Mouse (Mus musculus): ENCODE results near the gene Ankrd55.
"Not testable (repeated sequence)": the region's sequence is repeated elsewhere in the genome, so short reads cannot be mapped to it uniquely, and the experiment has no call there.

Gene Ankrd55

DNA sequence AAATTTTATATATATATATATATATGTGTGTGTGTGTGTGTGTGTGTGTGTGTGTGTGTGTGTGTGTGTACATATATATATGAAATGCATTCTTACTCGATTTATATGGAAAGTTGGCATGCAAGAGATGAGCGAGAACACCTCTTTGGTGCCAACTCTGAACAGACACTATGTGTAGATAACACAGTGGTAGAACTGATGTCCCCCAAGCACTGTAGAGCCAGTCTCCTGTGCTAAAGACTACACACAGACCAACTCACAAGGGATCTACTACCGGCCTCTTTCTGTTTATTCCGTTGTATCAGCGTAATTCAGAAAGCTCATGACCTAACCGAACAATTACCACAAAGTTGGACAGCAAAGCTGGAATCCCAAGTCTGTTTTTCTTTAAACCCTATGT, 6.2 kb downstream of the Ankrd55 start:
- no peak for DNase-seq

DNA sequence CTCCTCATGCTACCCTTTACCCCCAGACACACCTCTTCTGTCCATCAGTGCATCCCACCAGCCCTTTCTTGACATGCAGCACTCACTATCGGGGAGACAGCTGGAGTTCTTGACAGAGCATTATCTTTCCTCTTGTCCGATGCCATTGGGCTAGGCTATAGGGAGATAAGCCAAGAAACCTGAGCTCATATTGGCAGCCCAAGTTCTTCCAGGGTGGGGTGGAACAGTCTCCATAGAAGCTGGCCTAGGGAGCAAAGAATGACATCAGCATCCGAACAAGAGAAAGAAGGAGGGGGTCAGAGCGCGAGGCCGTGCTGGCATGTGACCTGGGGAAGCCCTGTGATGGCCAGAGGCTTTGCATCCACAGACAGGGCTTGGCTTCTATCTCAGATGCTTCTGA, 9.5 kb downstream of the Ankrd55 start:
- no peak for DNase-seq

DNA sequence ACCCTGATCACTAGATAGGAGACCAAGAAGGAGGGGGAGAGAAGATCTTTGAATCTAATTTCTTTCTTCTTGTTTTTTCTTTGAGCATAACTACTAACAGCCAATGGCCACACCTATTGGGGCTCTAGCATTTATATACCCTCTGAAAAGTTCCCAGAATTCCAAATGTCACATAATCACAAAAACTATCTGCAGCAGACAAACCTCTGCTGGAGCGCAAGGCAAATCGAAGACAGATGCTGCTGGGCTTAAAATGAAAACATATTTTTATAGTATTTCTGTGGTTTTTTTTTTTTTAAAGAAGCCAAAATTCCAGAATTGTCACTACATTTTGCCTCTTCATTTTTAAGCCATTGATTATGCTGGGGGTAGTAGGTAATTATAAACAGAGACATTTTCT, 15.2 kb downstream of the Ankrd55 start:
- DNase-seq: no peak

DNA sequence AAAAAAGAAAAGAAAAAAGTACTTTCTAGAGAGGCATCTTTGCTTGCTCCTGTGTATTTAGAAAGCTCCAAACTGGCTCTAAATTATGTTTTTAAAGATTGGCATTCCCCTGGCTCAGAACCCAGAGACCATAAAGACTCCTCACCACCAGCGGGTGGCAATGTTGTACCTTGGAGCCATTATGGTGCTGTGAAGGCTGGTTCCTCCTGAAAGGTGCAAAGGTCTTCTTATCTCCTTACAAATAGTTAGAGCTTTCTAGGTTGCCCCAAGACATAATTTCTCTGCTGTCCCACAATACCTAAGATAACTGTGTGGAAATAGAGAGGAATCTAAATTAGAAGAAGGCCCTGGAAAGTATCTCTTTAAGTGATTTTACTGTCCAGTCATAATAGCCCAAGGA, 20.4 kb downstream of the Ankrd55 start:
- DNase-seq: peak; percentile 77

DNA sequence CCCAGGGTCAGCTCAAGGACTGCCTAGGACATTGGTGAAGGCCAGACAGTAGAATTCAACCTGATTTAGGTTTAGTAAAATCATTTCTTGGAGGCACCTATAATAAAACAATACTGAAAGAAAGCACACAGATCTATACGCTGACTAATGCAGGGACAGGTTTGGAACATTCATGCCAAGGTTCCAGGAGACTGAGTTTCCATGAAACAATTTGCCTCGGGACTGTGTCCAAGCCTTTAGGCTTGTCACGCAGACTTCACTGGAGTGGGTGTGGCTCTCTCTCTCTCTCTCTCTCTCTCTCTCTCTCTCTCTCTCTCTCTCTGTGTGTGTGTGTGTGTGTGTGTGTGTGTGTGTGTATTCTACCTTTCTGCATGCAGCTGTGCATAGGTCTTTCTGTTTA, 23.4 kb downstream of the Ankrd55 start:
- DNase-seq: not testable (repeated sequence)

DNA sequence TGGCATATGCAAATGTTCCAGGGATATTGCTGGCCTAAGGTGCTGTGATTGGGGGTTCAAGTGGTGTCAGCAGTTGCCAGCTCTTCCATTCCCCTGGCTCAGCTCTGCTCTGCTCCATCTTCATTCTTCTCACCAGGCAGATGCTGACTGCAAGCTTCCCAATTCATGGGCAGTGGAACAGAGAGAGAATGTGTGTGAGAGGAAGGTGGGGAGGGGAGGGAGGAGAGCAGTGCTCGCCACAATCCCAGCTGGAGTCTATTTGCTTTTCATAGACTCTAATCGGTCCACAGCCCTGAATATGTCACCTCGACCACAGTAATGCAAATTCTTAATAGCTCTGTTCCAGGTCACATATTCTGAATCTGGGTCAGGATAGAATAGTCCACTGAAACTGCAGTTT, 27.2 kb downstream of the Ankrd55 start:
- peak; percentile 18 for DNase-seq

DNA sequence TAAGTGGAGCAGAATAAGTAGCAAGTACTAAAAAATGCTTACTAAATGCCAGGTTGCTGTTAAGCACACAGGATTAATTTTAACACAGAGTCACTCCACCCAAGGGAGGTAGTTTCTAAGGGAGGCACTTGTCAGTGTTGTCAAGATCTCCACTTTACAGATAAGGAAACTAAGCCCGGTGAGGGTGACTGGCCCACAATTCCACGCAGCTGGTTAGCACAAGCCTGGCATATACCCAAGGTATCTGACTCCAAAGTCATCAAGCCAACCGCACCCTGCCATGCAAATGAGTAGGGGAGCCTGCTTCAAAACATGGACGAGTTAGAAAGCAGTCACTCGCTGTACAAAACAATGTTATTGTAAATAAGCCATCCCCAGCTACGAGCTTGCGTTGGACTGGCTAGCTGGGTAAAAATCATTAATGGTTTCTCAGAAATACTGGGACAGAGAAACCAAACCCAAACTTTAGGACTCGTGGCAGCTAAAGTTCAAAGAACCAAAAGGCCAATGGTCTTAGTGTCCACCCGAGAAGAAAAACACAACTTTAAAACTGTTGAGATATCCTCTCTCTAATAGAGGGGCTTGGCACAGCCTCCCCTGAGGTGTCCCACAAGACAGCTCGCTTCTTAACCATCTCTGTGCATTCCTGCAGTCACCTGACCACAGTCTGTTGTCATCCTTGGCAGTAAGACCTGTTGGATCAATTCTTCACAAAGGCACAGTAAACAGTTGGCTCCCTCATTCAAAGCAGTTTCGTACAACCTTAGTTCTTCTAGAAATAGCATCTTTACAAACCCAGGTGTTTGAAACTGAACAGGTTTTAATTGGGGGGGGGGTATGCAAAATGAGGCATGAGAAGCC, 28.6 kb downstream of the Ankrd55 start:
- no peak for DNase-seq

DNA sequence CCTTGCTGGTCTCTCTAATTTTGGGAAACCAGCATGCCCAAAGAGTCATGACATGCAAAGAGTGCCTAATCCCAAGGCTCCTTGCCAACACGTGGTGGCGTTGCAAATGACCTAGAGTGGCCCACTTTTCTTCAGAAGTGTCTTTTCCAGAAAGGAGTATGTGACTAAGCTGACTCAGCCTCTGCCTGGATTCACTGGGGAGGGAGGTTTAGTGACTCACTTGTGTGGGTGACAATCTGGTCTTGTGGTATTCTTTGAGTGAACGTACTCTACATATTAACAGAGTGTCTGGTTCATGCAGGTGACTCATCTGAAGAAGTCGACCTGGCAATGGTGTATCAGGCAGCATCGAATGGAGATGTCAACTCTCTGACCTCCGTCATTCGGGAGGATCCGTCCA, 29.9 kb downstream of the Ankrd55 start:
- DNase-seq: no peak

DNA sequence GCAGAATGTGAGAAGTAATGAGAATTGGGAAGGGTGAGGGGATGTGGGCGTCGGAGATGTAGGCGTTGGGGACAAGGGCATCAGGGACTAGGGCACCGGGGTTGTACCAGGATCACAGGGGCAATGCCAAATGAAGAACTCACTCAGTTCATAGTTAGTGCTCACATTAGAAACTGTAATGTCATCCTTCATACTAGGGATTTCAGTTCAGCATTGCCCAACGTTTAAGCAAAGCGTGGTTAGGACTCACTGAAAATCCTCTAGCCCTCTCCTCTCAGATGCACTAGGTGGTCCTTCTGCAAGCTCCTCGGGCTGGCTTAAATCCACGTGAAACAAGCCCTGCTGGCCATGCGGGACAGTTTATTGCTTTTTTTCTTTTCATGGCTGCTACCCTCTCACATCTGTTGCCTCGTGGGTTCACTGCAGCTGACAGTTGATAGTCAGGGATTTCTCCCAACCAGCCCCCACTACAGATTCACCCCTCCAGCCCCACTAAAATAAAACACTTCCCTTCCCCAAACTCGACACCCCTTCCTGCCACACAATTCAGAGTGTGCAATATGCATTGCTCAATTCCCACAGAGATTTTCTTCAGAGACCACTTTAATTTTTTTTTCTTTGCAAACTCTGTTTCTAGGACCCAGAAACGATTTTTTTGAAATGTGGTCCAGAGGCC, 35.5 kb downstream of the Ankrd55 start:
- DNase-seq: no peak

DNA sequence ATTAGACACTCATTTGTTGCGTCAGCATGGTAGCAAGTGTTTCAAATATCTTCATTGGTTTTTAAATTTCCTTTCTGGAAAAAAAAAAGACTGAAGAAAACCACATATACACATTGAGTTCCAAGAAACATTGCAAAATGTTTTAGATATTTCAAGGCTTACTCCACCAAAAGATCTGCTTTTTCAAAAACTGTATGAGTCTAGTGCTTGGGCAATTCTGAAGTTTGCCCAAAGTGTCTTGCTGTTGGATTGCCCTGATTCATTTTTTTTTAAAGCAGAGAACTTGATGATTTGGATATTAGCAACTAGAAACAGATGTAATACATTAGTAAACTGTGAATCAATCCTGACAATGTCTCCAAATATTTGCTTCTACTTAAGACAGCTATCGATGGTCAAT, 36.9 kb downstream of the Ankrd55 start:
- no peak for DNase-seq

DNA sequence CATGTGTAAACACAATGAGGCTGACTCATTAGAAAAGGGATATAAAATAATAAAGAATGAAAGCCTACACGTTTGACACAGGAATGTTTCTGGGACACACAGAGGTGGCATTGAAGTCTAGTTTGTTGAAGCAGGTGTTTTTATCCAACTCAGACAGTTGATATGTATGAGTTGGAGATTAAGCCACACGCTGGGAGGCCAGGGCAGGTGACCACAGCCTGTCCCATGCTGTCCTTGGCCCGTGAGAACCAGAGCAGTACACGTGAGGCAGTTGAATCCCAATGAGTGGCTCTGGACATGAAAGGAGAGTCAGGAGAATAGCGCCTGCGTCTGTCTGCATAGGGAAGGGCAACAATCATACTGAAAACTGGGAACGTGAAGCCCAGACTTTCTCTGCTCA, 38.2 kb downstream of the Ankrd55 start:
- DNase-seq: no peak

DNA sequence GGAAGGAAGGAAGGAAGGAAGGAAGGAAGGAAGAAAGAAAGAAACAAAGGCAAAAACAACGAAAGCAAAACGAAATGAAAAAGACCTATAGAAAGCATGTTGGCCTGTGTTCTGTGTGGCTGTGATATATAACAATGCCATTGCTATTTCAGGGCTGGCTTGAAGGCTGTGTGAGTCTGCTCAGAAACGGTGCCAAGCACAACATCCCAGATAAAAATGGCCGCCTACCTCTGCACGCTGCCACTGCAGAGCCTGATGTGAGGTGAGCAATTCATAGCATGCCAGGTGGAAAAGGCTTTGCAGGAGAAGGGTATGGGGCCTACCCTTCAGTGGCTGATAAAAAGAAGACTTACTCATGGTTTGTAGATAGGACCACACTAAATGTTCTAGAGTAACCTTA, 38.7 kb downstream of the Ankrd55 start:
- no peak for DNase-seq

DNA sequence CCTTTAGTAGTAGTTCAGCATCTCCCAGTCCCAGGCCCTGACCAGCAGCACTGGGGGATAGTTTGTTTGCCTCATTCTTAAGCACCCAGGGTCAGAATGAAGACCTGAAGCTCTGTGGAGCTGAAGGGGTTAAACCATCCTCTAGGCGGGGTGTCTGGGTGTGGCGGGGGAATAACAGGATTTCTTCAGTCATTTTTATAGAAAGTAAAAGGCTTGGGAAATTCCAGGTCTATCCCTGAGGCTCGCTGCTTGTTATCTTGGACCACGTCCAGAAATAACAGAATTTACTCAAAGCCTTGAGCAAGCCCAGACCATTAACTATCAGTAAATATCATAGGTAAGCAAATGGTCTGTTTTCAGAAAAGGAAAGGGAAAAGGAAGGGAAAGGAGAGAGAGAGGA, 39.3 kb downstream of the Ankrd55 start:
- DNase-seq: no peak

DNA sequence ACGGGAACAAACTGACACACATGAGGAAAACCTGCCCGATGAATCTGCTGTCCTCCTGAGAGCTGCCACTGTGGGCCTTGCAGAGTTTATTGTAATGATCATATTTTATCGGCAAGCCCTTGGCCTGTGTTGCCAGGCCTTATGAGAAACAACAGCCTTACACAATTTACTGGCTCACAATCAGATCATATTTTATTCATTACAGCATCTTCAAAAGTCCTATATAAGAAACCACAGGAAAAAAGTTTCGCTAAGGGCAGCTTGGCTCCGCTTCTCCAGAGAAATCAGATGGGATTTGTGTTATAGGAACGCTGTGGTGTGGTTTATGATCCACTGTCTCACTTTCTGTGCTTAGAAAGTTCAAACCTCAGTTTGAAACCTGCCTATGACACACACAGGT, 42.0 kb downstream of the Ankrd55 start:
- DNase-seq: no peak

DNA sequence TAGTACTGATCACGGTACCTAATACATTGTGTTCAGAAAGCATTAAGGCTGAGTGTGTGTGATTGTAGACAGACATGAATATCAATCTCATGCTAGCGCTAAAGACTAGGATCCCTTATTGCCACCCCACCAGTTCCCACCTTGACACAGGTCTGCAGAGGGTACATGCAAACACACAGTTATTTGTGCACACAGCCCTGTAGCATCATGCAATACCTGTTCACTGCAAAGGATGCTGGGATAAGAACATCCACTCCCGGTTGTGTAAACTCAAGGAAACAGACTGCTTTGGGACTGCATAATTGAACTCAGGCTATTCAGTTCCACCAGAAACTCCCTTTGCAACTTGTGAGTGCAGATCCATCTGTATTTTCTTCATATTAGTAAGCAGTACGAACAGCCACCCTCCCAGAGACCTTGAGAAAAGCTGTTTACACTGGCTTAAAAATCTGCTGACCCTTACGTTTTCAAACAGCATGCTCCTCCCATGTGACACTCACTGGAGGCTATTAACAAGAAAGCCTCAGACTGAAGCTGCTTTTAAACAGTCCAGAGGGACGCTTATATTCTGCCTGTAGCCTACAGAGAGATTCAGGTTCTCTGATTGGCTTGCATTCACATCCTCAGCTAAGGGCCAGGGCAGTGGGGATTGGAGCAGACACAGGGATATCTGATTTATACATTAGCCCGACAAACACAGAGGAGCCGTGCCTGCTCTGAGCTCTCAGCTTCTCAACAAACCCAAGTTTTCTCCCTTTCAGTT, 42.8 kb downstream of the Ankrd55 start:
- peak; percentile 55 for DNase-seq

DNA sequence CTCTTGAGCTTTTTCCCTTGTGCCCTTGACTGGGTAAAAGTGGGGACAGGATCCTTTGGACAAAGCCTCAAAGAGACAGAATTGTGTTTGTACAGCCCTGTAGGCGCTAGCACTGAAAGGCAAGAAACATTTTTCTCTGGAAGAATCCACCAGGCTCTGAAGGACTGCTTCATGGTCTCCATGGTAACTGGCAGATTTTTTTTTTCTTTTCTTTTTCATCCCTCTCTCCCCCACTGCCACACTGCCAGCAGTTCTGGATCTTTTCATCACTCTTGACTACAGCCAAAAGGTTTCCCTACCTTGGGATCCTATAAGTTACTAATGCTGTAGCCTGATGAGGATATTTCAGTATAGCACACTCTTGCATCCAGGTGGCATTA, 43.4 kb downstream of the Ankrd55 start:
- DNase-seq: peak; percentile 33

DNA sequence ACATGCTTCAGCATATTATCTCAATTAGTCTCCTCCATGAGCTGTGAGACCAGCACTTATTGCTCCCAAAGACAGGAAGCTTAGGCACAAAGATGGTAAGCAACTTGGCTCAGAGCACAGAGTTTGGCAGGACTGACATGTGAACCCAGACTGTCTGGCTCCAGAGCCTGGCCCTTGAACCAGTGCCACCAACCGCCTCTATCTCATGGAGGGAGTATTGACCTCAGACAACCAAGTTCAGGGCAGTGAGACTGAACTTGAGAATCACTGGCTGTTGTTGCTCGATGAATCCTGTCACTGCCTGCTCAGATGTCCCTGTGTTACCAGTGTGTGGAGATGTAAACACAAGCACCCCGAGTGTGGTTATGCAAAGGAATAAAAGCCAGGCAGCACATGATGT, 47.3 kb downstream of the Ankrd55 start:
- no peak for DNase-seq

DNA sequence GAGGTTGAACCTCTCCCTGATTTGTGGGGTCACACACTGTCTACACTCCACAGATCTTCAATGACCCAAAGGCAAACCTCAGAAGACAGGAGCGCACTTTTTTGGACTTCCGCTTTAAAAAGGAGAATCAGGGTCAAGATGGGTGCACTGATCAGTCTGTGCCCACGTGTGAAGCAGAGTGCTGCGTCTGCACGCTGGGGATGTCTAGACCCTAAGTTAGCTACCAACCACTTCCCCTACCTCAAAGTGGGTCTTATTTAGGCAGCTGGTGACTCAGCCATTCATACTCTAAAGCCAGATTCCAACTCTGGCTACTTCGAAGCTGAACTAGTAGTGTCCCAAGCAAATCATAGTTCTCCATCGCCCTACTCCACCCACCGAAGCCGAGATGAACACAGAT, 48.9 kb downstream of the Ankrd55 start:
- no peak for DNase-seq

DNA sequence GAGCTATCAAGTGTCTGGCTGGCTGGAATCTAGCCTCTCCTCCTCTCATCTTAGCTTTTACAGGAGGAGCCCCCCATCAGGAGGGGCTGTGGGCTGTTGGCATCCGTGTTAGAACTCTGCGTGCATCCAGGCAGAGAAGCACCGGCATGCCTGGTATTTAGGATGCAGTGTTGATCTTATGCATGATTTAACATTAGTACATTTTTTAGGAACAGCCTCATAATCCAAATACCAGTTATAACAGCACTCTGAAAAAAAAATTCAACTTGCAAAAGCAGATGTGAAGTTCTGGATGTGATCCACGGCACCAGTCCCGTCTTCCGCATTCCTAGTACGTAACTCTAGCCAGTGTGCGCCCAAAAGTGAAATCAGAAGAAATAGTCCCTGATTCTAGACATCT, 52.0 kb downstream of the Ankrd55 start:
- no peak for DNase-seq

DNA sequence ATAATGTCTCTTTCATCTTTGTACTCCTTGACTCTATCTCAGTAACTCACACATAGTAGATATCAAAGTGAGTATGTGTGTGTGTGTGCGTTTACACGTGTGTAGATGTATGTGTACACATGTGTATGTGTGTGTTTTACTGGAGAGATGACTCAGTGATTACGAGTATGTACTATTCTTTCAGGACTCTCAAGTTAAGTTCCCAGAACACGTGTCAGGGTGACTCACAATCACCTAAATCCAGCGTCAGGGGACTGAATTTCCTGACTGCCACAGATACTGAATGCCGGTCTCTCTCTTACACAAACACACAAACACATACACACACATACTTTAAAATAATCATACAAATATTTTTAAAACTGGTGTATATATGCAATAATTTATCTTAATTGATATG, 52.5 kb downstream of the Ankrd55 start:
- no peak for DNase-seq

DNA sequence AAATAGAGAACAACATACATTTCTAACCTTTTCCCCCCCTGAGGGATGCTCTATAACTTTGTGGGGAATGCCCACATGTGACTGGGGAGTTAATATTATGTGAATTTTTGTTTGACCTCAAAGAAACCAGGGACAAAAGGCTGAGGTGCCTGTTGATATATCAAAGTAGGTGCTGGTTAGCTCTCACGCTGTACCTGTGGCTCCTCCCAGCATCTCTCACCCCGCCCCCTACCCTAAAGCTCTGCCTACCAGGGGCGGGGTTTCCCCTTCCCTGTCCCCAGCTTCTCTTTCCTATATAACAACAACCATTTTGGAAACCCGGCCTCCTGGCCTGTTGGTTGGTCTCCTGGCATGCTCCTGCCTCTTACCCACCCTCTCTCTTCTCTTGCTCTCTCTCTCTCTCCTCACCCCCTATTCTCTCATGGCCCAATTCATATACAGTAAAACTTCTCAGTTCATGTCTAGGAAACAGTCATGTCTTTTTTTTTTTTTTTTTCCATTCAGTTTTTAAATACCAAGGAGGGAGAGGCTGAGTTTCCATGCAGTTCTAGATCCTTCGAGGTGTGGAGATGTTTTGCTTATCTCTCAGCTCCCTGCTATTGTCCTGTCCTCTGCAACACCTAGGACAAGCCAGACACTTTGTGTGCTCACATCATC, 54.8 kb downstream of the Ankrd55 start:
- no peak for DNase-seq

DNA sequence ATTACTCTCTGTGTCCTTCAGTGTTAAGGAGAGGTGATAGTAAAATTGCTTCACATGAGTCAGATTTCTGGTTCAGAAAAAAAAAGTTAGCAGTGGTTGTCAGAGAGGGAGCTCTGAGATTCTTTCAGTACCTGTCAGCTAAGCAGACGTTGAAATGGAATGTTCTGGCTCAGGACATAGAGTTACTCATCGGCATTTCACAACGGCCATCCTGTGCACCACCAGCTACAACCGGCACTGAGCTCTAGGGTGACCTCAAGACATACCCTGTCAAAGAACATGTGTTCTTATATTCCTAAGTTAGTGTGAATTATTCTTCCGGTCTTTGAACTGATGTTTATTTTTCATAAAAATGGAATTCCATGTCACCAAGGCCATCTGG, 55.4 kb downstream of the Ankrd55 start:
- no peak for DNase-seq

DNA sequence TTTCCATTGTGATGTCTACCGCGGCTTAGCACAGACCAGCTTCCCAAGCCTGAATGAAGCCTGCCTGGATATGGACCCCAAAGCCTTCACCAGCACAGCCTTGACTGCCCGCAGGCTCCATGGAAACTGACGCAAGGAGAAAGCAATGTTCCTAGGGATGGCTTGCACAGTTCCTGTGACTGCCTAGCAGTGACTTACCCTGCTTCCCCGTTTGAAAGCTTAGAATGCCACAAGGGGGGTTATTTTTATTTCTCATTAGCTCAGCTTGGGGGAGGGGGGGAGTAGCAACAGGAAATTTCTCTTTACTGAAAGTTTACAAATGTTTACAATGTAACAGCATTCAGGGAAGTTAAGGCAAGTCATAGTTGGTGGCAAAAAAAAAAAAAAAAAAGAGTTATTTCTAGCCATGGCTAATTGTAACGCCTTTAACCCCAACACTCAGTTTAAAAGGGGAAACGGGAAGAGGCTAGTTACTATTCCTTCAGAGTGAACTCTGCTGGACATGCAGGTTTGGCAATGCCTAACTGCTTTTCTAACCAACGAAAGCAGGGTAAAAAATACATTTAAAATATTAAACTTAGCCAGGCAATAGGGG, 56.1 kb downstream of the Ankrd55 start:
- DNase-seq: no peak

All from embryo, embryonic 11 days (tissue).